Mouse (Mus musculus) ES-E14 (cell line): ENCODE measurements around the gene Map4k3. TPM values are rescaled to one million over a fixed set of nuclear protein-coding genes. Genes with fewer than 3 reads are reported as not detected.

Experiments used
- DNase-seq: peaks from one replicate; pipeline ENCODE4 v3.0.0-alpha.2; 2013; ENCODE audit warnings: low read depth, low spot score
- H3K27ac ChIP-seq: 2 replicates; pipeline ENCODE4 v1.5.1; 2012; ENCODE audit warnings: low read depth, mild to moderate bottlenecking, low read length, moderate library complexity, mixed read lengths; ENCODE audit not compliant: poor library complexity, insufficient read depth, severe bottlenecking
- H3K36me3 ChIP-seq: 2 replicates; pipeline ENCODE4 v1.6.1; 2012; ENCODE audit warnings: mild to moderate bottlenecking, low read length, moderate library complexity, mixed read lengths; ENCODE audit not compliant: control insufficient read depth, poor library complexity, insufficient read depth, severe bottlenecking
- H3K4me1 ChIP-seq, 2 experiments: fragments of 150-350 bp in 1 of 2; sonication (generic) in 1 of 2; 2 replicates each; pipeline ENCODE4 v1.6.1; 2012; ENCODE audit warnings: low read length in 2 of 2, mild to moderate bottlenecking in 1 of 2, mixed read lengths in 1 of 2; ENCODE audit not compliant: control insufficient read depth in 2 of 2, insufficient read depth in 2 of 2, poor library complexity in 1 of 2
- H3K4me3 ChIP-seq, 2 experiments: fragments of 150-350 bp in 1 of 2; sonication (generic) in 1 of 2; 2 replicates each; pipeline ENCODE4 v1.5.1; 2012; ENCODE audit warnings: low read length in 2 of 2, low read depth in 1 of 2, mild to moderate bottlenecking in 1 of 2, mixed read lengths in 1 of 2; ENCODE audit not compliant: insufficient read depth in 1 of 2, poor library complexity in 1 of 2, severe bottlenecking in 1 of 2
- H3K9ac ChIP-seq: 2 replicates; pipeline ENCODE4 v1.6.1; 2012; ENCODE audit warnings: low read depth, mild to moderate bottlenecking, low read length, mixed read lengths; ENCODE audit not compliant: poor library complexity, insufficient read depth, severe bottlenecking
- H3K9me3 ChIP-seq: fragments of 150-350 bp; sonication (generic); 2 replicates; pipeline ENCODE4 v1.6.1; 2012; ENCODE audit warnings: low read depth, mild to moderate bottlenecking, low read length; ENCODE audit not compliant: control insufficient read depth, insufficient read depth
- CHD2 ChIP-seq: IDR thresholded peaks from 2 replicates; pipeline ENCODE4 v1.6.1; 2014; ENCODE audit warnings: mild to moderate bottlenecking, low read depth, low read length, inconsistent platforms
- HCFC1 ChIP-seq: IDR thresholded peaks from 2 replicates; pipeline ENCODE4 v1.6.1; 2012; ENCODE audit warnings: low read length, inconsistent platforms, borderline replicate concordance; ENCODE audit not compliant: insufficient read depth
- MAFK ChIP-seq: IDR thresholded peaks from 2 replicates; pipeline ENCODE4 v1.6.1; 2014; ENCODE audit warnings: mild to moderate bottlenecking, low read depth, low read length, inconsistent platforms; ENCODE audit not compliant: insufficient read depth
- ZC3H11A ChIP-seq: IDR thresholded peaks from 2 replicates; pipeline ENCODE4 v1.6.1; 2012; ENCODE audit warnings: low read depth, mild to moderate bottlenecking, inconsistent platforms, low read length, borderline replicate concordance
- ZNF384 ChIP-seq: IDR thresholded peaks from 2 replicates; pipeline ENCODE4 v1.6.1; 2012; ENCODE audit warnings: low read depth, low read length, inconsistent platforms
- in situ Hi-C, 2 experiments: fragments of 600-800 bp; cut with MboI; formaldehyde crosslinking; loops; one replicate each; pipeline ENCODE4 v1.15.1; 2025; ENCODE audit warnings: low sequenced_read_pairs in 2 of 2, inconsistent platforms in 1 of 2; ENCODE audit not compliant: unreplicated experiment in 2 of 2
- total RNA-seq: library from RNA; depleted of rRNA; stranded (reverse); fragments of 300-350 nt; gene quantifications from 2 replicates; pipeline ENCODE4 v1.2.3, GENCODE M21; 2012

The Map4k3 gene
- total RNA-seq, 1 experiment: 22.3 TPM

DNA sequence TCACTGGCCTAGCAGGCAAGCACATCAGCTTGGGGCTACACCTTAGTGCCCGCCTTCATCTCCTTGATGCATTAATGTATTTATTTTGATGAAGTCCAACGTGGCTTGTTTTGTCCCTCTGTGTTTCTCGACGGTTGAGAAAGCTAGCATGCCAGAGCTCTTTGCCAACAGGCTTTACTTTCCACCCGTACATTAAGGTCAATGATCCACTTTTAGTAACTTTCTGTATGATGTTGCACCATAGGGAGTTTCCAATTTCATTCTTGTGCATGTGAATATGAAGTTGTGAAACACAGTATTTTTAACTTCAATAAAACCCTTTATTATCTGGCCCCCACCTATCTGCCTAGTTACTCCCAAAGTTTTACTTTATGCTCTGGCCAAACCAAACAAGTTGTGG is 42.2 kb downstream of the Map4k3 start:
- in situ Hi-C loops: no loop called here
- Histone ChIP-seq H3K4me1 (peaks cover 4 to 7% of the 10 kb centered on the region in 2 experiments), H3K4me3 (no peak overlapping the region), H3K27ac (no peak overlapping the region), H3K9me3 (no peaks in the 10 kb centered on the region), H3K9ac (no peak overlapping the region), H3K36me3 (no peaks in the 10 kb centered on the region)
- TF ChIP-seq MAFK: no peak
- TF ChIP-seq ZNF384: no peak
- no peak for TF ChIP-seq ZC3H11A
- TF ChIP-seq CHD2: no peak
- no peak for TF ChIP-seq HCFC1
- no peak for DNase-seq

- Histone ChIP-seq H3K4me1 (peaks cover 4 to 7% of the 10 kb centered on the region in 2 experiments), H3K9me3 (no peaks in the 10 kb centered on the region), H3K9ac (no peak overlapping the region), H3K36me3 (no peaks in the 10 kb centered on the region), H3K27ac (no peak overlapping the region), H3K4me3 (no peak overlapping the region)
- TF ChIP-seq CHD2 (no peak), MAFK (no peak), ZNF384 (no peak), ZC3H11A (no peak), HCFC1 (no peak)
- DNase-seq: no peak
- in situ Hi-C loops: no loop called here
Observed at GRCm38 (mm10) chr17:80683821-80684576, 44.3 kb downstream of the Map4k3 start.

GRCm38 (mm10) chr17:80683041-80683440 is 45.2 kb downstream of the Map4k3 start:
- H3K4me3 ChIP-seq: no peak overlapping the region

DNA sequence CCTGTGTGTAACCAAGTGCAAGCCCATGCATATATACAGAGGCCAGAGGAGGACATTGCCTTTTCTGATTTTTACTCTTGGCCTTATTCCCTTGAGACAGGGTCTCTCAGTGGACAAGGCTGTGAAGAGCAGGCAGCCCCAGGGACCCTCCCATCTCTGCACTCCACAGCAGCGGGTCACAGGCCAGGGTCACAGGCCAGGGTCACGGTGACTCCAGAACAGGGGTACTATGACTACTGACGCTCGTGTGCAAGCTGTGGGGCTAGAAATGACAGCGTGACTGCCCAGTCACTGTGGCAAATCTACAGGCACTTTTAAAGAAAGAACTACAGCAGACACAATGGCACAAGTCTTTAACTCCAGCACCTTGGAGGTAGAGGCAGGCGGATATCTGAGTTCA is 50.1 kb downstream of the Map4k3 start:
- no peaks in the 10 kb centered on the region; the same call in 1 of the 2 replicates for H3K36me3 ChIP-seq
- H3K9me3 ChIP-seq: no peaks in the 10 kb centered on the region
- no peak for DNase-seq
- no peak overlapping the region for H3K9ac ChIP-seq
- in situ Hi-C loops: no loop called here
- peaks cover 0 to 2% of the 10 kb centered on the region in 2 experiments; a peak in 1 of 4 replicates for H3K4me1 ChIP-seq
- no peak for TF ChIP-seq ZC3H11A
- no peak for TF ChIP-seq MAFK
- no peak for TF ChIP-seq ZNF384
- no peak for TF ChIP-seq HCFC1
- TF ChIP-seq CHD2: no peak
- no peak overlapping the region for H3K27ac ChIP-seq
- no peak overlapping the region for H3K4me3 ChIP-seq

More at GRCm38 (mm10) chr17:80683041-80683440, 45.2 kb downstream of the Map4k3 start:
- no peaks in the 10 kb centered on the region for H3K9me3 ChIP-seq
- no peak overlapping the region for H3K9ac ChIP-seq
- H3K36me3 ChIP-seq: no peaks in the 10 kb centered on the region; the same call in 1 of the 2 replicates
- TF ChIP-seq ZC3H11A (no peak), ZNF384 (no peak)
- in situ Hi-C loops: no loop called here
- no peak overlapping the region for H3K27ac ChIP-seq
- H3K4me1 ChIP-seq: peaks cover 4 to 7% of the 10 kb centered on the region in 2 experiments
- DNase-seq: no peak
